Mouse (Mus musculus) intestine, embryonic 16.5 days (tissue): ENCODE data around the gene Rora. TPM values are rescaled to one million over a fixed set of nuclear protein-coding genes. Genes with fewer than 3 reads are reported as not detected.

Experiments used
- ATAC-seq: fragments of 200-750 bp; cut with Nextera tagmentation; 2 replicates; pipeline ENCODE4 v1.8.0; 2017; ENCODE audit warnings: moderate TSS enrichment, moderate library complexity
- H3K27ac ChIP-seq: fragments of 300-500 bp; sonication (generic); 2 replicates; pipeline ENCODE4 v1.5.1; 2014; ENCODE audit warnings: mild to moderate bottlenecking, low read length
- H3K27me3 ChIP-seq: fragments of 300-500 bp; sonication (generic); replicated peaks from 2 replicates; pipeline ENCODE4 v1.6.1; 2014; ENCODE audit warnings: low read length, control low read depth, mixed read lengths; ENCODE audit not compliant: control insufficient read depth, insufficient read depth
- H3K36me3 ChIP-seq: fragments of 300-500 bp; sonication (generic); 2 replicates; pipeline ENCODE4 v1.6.1; 2014; ENCODE audit warnings: low read length, control low read depth; ENCODE audit not compliant: control insufficient read depth, insufficient read depth
- H3K4me1 ChIP-seq: fragments of 300-500 bp; sonication (generic); 2 replicates; pipeline ENCODE4 v1.6.1; 2014; ENCODE audit warnings: low read length, control low read depth, mixed read lengths; ENCODE audit not compliant: control insufficient read depth, insufficient read depth
- H3K4me2 ChIP-seq: fragments of 300-500 bp; sonication (generic); 2 replicates; pipeline ENCODE4 v1.6.1; 2014; ENCODE audit warnings: low read depth, low read length, control low read depth
- H3K4me3 ChIP-seq: fragments of 300-500 bp; sonication (generic); 2 replicates; pipeline ENCODE4 v1.5.1; 2014; ENCODE audit warnings: mild to moderate bottlenecking, low read length
- H3K9ac ChIP-seq: fragments of 300-500 bp; sonication (generic); 2 replicates; pipeline ENCODE4 v1.6.1; 2014; ENCODE audit warnings: low read depth, low read length
- H3K9me3 ChIP-seq: fragments of 300-500 bp; sonication (generic); 2 replicates; pipeline ENCODE4 v1.6.1; 2016; ENCODE audit warnings: low read length, control low read depth; ENCODE audit not compliant: control insufficient read depth
- WGBS: fragments of 180-500 bp; shearing (Covaris S2); extraction: QIAGEN DNeasy Blood & Tissue Kit; methylation state at CpG from one replicate; pipeline ENCODE4 v1.1.7; 2014; 5-methylcytosine and 5-hydroxymethylcytosine counted together
- polyA plus RNA-seq: library from polyadenylated mRNA; unstranded; fragments of >200 nt; fragmentation: Nextera tagmentation; extraction: Ambion mirVana; gene quantifications from 2 replicates; pipeline ENCODE4 v1.2.1, GENCODE M21; 2015

Rora gene
- polyA plus RNA-seq, 1 experiment from 2014 or later, result 4.5 TPM

- WGBS, result 92% methylated on average over 3 of the region's 3 CpGs
- ATAC-seq, result no peak
These were observed 776.9 kb downstream of the Rora start for GRCm38 (mm10) chr9:69430531-69430930.

GRCm38 (mm10) chr9:69431863-69432555 is 778.4 kb downstream of the Rora start:
- H3K4me2 ChIP-seq, result no peak overlapping the region
- no peak for ATAC-seq

More at GRCm38 (mm10) chr9:69430531-69430930, 776.9 kb downstream of the Rora start:
- Histone ChIP-seq H3K9ac (no peak overlapping the region), H3K27me3 (no peaks in the 10 kb centered on the region), H3K4me1 (no peaks in the 10 kb centered on the region), H3K4me2 (no peak overlapping the region), H3K4me3 (no peak overlapping the region), H3K9me3 (no peaks in the 10 kb centered on the region), H3K36me3 (peaks cover 7% of the 10 kb centered on the region; the same call in 1 of the 2 replicates), H3K27ac (no peak overlapping the region)

GRCm38 (mm10) chr9:69435194-69435593 is 781.6 kb downstream of the Rora start:
- Histone ChIP-seq H3K9ac (no peak overlapping the region), H3K4me3 (no peak overlapping the region), H3K9me3 (no peaks in the 10 kb centered on the region), H3K36me3 (peaks cover 4% of the 10 kb centered on the region; the same call in 1 of the 2 replicates), H3K27ac (no peak overlapping the region), H3K4me1 (no peaks in the 10 kb centered on the region), H3K4me2 (no peak overlapping the region), H3K27me3 (no peaks in the 10 kb centered on the region)
- ATAC-seq, result no peak
- WGBS, result 83% methylated on average over 10 of the region's 10 CpGs

More at GRCm38 (mm10) chr9:69431863-69432555, 778.4 kb downstream of the Rora start:
- Histone ChIP-seq H3K27me3 (no peaks in the 10 kb centered on the region), H3K9ac (no peak overlapping the region), H3K27ac (no peak overlapping the region), H3K9me3 (no peaks in the 10 kb centered on the region), H3K36me3 (peaks cover 7% of the 10 kb centered on the region; the same call in 1 of the 2 replicates), H3K4me3 (no peak overlapping the region), H3K4me1 (no peaks in the 10 kb centered on the region)
- 62% methylated on average over 6 of the region's 6 CpGs for WGBS

DNA sequence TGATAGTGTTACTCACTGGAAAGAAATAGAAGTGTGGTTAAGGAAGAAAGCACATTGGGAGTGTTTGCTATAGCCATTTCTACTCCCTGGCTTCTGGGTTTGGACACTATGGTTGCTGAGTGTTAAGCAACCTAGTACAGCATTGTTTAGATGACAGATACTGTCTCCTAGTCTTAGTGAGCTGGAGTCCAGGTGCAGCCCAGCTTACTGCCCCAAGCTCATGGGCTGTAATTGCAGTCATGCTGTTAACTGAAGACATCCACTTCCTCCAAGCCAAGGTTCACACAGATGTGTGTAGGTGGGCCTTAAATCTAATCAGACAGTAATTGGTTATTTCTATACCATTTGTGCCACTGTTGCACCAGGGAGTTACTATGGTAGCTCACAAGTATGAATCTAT is 782.1 kb downstream of the Rora start:
- no peak overlapping the region for H3K9ac ChIP-seq
- no peak overlapping the region for H3K4me3 ChIP-seq
- no peak overlapping the region for H3K27ac ChIP-seq
- H3K9me3 ChIP-seq, result no peaks in the 10 kb centered on the region
- peaks cover under 1% of the 10 kb centered on the region; the same call in 1 of the 2 replicates for H3K36me3 ChIP-seq
- peak; percentile 61 for ATAC-seq
- no peaks in the 10 kb centered on the region for H3K4me1 ChIP-seq
- H3K27me3 ChIP-seq, result no peaks in the 10 kb centered on the region
- no peak overlapping the region for H3K4me2 ChIP-seq
